Mouse (Mus musculus) layer of hippocampus, postnatal 14 days (tissue): ENCODE data around the gene Supt6. TPM values are rescaled to one million over a fixed set of nuclear protein-coding genes. Genes with fewer than 3 reads are reported as not detected.

Source experiments
- microRNA-seq, 2 experiments: library from miRNA; unstranded; fragments of <30 nt; microRNA quantifications; one replicate each; pipeline ENCODE4 v1.2.0; 2021
- total RNA-seq, 2 experiments: library from RNA; stranded (reverse); gene quantifications; 2 replicates each; pipeline ENCODE4 v1.2.3; 2021

Gene Supt6
- total RNA-seq, 2 experiments from 2014 or later = 102 to 112 TPM

Small RNA genes lying within 50 kb of the gene (microRNA-seq; reads per million reads assigned to microRNA genes)
- gene Mir7653 = 2.3 to 2.9 reads per million in 2 experiments

Other genes with a start within 250 kb of the Supt6 start
- 10 to 100 TPM; 11.2 to 11.3 TPM for gene Dhrs13, start 213.7 kb downstream of the Supt6 start, total RNA-seq
- 100 to 1,000 TPM; 109 to 122 TPM for gene Flot2, start 208.1 kb downstream of the Supt6 start, total RNA-seq
- 10 to 100 TPM; 19.7 to 20.8 TPM for gene Eral1, start 165.6 kb downstream of the Supt6 start, total RNA-seq
- gene Fam222b, start 151.3 kb downstream of the Supt6 start, total RNA-seq = 10 to 100 TPM; 26.7 to 30.7 TPM
- 10 to 100 TPM; 33.8 to 34.9 TPM for gene Traf4, start 80.4 kb downstream of the Supt6 start, total RNA-seq
- 1 to 10 TPM; 4.2 to 4.7 TPM for gene Nek8, start 69.3 kb downstream of the Supt6 start, total RNA-seq
- 10 to 100 TPM; 33.0 to 37.0 TPM for gene Tlcd1, start 69.3 kb downstream of the Supt6 start, total RNA-seq
- 100 to 1,000 TPM; 674 to 733 TPM for gene Rpl23a, start 62.4 kb downstream of the Supt6 start, total RNA-seq
- gene Rab34, start 57.6 kb downstream of the Supt6 start, total RNA-seq = 10 to 100 TPM; 34.1 to 40.0 TPM
- 1 to 10 TPM; 6.7 to 6.9 TPM for gene Proca1, start 52.6 kb downstream of the Supt6 start, total RNA-seq
- 10 to 100 TPM; 64.4 to 66.4 TPM for gene Sdf2, start 241 bp downstream of the Supt6 start, total RNA-seq
- gene 2610507B11Rik, start 15.8 kb upstream of the Supt6 start, total RNA-seq = 100 to 1,000 TPM; 210 TPM
- gene BC030499, start 44.9 kb upstream of the Supt6 start, total RNA-seq = 1 to 10 TPM; 1.4 to 2.6 TPM
- 1 to 10 TPM; 5.0 to 6.6 TPM for gene Spag5, start 55.5 kb upstream of the Supt6 start, total RNA-seq
- gene Aldoc, start 77.0 kb upstream of the Supt6 start, total RNA-seq = 100 to 1,000 TPM; 663 to 756 TPM
- gene Pigs, start 82.4 kb upstream of the Supt6 start, total RNA-seq = 10 to 100 TPM; 70.8 to 76.7 TPM
- gene Unc119, start 97.5 kb upstream of the Supt6 start, total RNA-seq = 10 to 100 TPM; 27.6 to 32.2 TPM
- gene Foxn1, start 140.6 kb upstream of the Supt6 start, total RNA-seq = not detected
- gene Slc13a2, start 176.2 kb upstream of the Supt6 start, total RNA-seq = not detected
- gene Slc46a1, start 219.7 kb upstream of the Supt6 start, total RNA-seq = 1 to 10 TPM; 9.6 to 9.8 TPM